Mouse (Mus musculus): ENCODE data around the gene Hist1h2bh.

Hist1h2bh gene

DNA sequence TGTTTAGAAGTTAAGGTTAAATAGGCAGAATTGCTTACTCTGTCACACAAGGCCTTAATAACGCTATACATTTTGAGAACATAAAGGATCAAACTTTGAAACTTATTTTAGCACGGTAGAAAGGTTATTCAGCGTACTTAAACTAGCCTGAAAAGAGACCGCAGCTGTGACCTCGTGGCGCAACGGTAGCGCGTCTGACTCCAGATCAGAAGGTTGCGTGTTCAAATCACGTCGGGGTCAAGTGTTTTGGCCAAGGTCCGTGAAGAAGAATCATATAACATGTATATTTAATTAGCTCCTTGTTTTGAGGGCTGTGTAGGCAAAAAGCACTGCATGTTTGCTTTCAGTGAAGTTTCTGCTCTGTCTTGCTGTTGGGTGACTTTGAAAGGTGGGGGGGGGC is 36.8 kb downstream of the Hist1h2bh start:
- peak; percentile 15 for DNase-seq (ENCODE audit: low spot score)

GRCm38 (mm10) chr13:23505662-23506345 is 37.4 kb downstream of the Hist1h2bh start:
- DNase-seq (ENCODE audit: low spot score), result no peak

GRCm38 (mm10) chr13:23503797-23504196 is 39.4 kb downstream of the Hist1h2bh start:
- no peak for DNase-seq (ENCODE audit: low spot score)

GRCm38 (mm10) chr13:23502916-23503315 is 40.3 kb downstream of the Hist1h2bh start:
- no peak for DNase-seq (ENCODE audit: low spot score)

GRCm38 (mm10) chr13:23502031-23502567 is 41.1 kb downstream of the Hist1h2bh start:
- DNase-seq (ENCODE audit: low spot score), result no peak

DNA sequence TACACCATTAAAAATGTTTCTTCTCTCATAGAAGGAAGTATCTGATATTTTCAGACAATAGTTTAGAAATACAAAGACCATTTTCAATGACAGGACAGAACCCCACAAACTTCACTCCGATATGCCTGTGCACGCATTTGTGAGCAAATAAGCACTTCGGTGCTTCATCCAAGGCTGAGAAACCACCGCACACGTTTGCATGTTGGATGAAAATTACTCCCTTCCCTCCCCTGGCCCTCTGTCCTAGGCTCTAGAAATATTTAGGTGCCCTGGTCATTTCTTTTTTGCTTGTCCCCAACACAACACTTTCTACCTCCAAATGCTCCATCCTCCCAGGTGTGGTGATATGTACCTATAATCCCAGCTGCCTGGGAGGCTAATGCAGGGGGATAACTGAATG is 41.7 kb downstream of the Hist1h2bh start:
- DNase-seq (ENCODE audit: low spot score), result no peak

DNA sequence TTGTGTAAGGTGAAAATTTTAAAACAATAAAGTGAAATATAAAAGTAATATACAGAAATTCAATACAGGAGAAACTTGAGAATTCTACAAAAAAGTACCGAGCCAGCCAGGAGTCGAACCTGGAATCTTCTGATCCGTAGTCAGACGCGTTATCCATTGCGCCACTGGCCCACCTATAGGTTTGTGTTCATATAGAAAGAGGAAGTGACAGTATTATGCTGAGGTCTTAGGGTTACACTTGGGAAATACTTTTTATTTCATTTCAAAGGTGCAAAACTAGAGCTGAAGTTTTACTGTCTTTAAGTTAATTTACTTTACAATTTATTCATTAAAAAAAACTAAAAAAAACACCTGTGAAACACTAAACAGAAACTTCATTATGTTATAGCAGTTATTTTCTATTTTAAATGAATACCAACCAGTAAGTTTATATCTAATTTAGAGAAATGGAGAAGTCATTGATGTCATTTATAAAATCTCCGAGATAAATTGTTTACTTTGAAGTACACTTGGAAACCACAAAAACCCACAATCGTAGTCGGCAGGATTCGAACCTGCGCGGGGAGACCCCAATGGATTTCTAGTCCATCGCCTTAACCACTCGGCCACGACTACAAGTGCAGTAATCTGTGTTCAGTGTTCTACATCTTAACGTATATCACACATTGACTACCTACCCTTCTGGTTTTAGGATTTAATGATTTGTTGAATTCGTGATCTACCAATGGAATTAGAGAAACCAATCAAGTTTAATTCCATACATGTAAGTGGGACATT is 42.6 kb downstream of the Hist1h2bh start:
- DNase-seq (ENCODE audit: low spot score), result peak; percentile 36

- DNase-seq (ENCODE audit: low spot score), result no peak
Observed at GRCm38 (mm10) chr13:23499943-23500342, 43.2 kb downstream of the Hist1h2bh start.

- DNase-seq (ENCODE audit: low spot score), result no peak
Observed at GRCm38 (mm10) chr13:23498653-23499052, 44.5 kb downstream of the Hist1h2bh start.

GRCm38 (mm10) chr13:23497656-23498321 is 45.4 kb downstream of the Hist1h2bh start:
- DNase-seq (ENCODE audit: low spot score), result no peak

- no peak for DNase-seq (ENCODE audit: low spot score)
Observed at GRCm38 (mm10) chr13:23495526-23495925, 47.7 kb downstream of the Hist1h2bh start.

DNA sequence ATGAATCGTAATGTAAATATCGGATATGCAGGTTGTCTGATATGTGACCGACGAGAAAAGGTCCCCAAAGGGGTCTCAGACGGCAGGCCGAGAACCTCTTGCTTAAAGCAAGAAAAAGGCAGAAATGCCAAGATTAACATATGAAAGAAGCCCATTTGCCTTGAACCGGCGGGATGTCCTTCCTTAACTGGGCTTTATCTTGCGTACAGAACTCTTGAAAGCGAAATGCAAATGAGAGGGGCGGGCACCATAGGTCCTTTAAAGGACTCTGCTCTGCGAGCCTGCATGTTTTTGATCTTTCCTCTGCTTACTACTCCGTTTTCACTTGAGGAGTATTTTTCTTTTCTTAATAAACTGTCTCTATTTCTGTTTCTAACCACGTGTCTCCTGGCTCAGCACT is 51.2 kb downstream of the Hist1h2bh start:
- DNase-seq (ENCODE audit: low spot score), result no peak

Data from ovary, postnatal 36 days (tissue).